Mouse (Mus musculus): ENCODE measurements around the gene Prickle1.

DNA sequence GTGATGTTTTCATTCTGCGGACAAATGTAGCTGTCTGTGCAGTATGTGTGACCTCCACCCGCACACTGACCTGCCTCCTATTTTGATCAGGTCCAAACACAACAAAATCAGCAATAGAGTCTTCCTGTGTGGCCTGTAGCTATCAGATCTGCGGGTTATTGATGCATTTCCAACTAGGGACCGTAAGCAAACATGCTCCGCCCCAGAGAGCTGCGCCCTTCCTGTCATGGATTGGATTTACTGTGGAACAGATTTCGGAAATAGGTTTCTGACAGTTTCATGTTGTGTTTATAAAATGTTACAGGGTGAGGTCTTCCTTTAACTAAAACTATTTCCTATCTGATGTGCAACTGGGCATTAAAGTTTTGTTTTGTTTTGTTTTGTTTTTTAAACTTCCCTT, 109.6 kb downstream of the Prickle1 start:
- no peak for TF ChIP-seq CTCF (IDR thresholded peaks at IDR 0.05; ENCODE audit: low read depth, low read length)
- no peak for TF ChIP-seq POLR2A (IDR thresholded peaks at IDR 0.05; ENCODE audit: borderline replicate concordance, low read depth, low read length)
